Mouse (Mus musculus) kidney, adult 2 months (tissue): ENCODE results near the gene Olfr1348. TPM values are rescaled to one million over a fixed set of nuclear protein-coding genes. Genes with fewer than 3 reads are reported as not detected.

Experiments
- DNase-seq: peaks from one replicate; pipeline ENCODE4 v3.0.0; 2021
- H3K27ac ChIP-seq: fragments of 200-500 bp; 2 replicates; pipeline ENCODE4 v1.5.1; 2012; ENCODE audit warnings: low read depth, low read length, control low read depth, inconsistent platforms; ENCODE audit not compliant: insufficient read depth
- H3K27me3 ChIP-seq: fragments of 200-500 bp; replicated peaks from 2 replicates; pipeline ENCODE4 v1.6.1; 2012; ENCODE audit warnings: mild to moderate bottlenecking, moderate library complexity, low read length, inconsistent platforms; ENCODE audit not compliant: control insufficient read depth, insufficient read depth
- H3K36me3 ChIP-seq: fragments of 200-500 bp; 2 replicates; pipeline ENCODE4 v1.6.1; 2012; ENCODE audit warnings: mild to moderate bottlenecking, moderate library complexity, low read length, inconsistent platforms; ENCODE audit not compliant: control insufficient read depth, insufficient read depth
- H3K4me1 ChIP-seq: fragments of 200-500 bp; 2 replicates; pipeline ENCODE4 v1.6.1; 2011; ENCODE audit warnings: low read length; ENCODE audit not compliant: control insufficient read depth, insufficient read depth
- H3K4me3 ChIP-seq: fragments of 200-500 bp; 2 replicates; pipeline ENCODE4 v1.5.1; 2011; ENCODE audit warnings: mild to moderate bottlenecking, low read depth, low read length, control low read depth; ENCODE audit not compliant: insufficient read depth
- CTCF ChIP-seq: fragments of 200-500 bp; conservative IDR thresholded peaks from 2 replicates; pipeline ENCODE4 v1.5.1; 2011; ENCODE audit warnings: low read depth, mild to moderate bottlenecking, control low read depth, low read length, moderate library complexity, mixed read lengths; ENCODE audit not compliant: insufficient read depth, insufficient read length
- POLR2A ChIP-seq: fragments of 200-500 bp; IDR thresholded peaks from one replicate; pipeline ENCODE4 v1.6.1; 2011; ENCODE audit warnings: low read depth, low read length, control low read depth
- WGBS: fragments of 180-500 bp; shearing (Covaris S2); methylation state at CpG from one replicate; pipeline ENCODE4 v1.1.7; 2018; 5-methylcytosine and 5-hydroxymethylcytosine counted together
- polyA plus RNA-seq: library from polyadenylated mRNA; depleted of rRNA; stranded (reverse); fragments of >200 nt; gene quantifications from 2 replicates; pipeline ENCODE4 v1.2.3, GENCODE M21; 2012; rRNA removed

Gene Olfr1348
- polyA plus RNA-seq, 1 experiment = not detected

GRCm38 (mm10) chr7:6466951-6467350 is 41.6 kb downstream of the Olfr1348 start, which contains the start of gene Olfr1346:
Gene Olfr1346 (plus strand): TSS chr7:6467101.
- no peak within 1 kb of the TSS for H3K4me3 ChIP-seq
- H3K36me3 ChIP-seq = no peaks in the 10 kb centered on the region
- DNase-seq = no peak
- H3K27ac ChIP-seq = no peak within 1 kb of the TSS
- no peak for TF ChIP-seq CTCF
- no peaks in the 10 kb centered on the region for H3K4me1 ChIP-seq
- H3K27me3 ChIP-seq = no peaks in the 10 kb centered on the region

GRCm38 (mm10) chr7:6456399-6456798 is 52.1 kb downstream of the Olfr1348 start:
- TF ChIP-seq POLR2A = no peak
- TF ChIP-seq CTCF = no peak
- H3K27me3 ChIP-seq = no peaks in the 10 kb centered on the region
- H3K27ac ChIP-seq = no peak overlapping the region
- no peak overlapping the region for H3K4me3 ChIP-seq
- 42% methylated on average over 3 of the region's 3 CpGs for WGBS
- no peaks in the 10 kb centered on the region for H3K36me3 ChIP-seq
- no peak for DNase-seq
- no peaks in the 10 kb centered on the region for H3K4me1 ChIP-seq

GRCm38 (mm10) chr7:6455868-6456267 is 52.7 kb downstream of the Olfr1348 start, which contains the start of gene Olfr1336:
Gene Olfr1336 (plus strand): TSS chr7:6456168.
- H3K36me3 ChIP-seq = no peaks in the 10 kb centered on the region
- no peak within 1 kb of the TSS for H3K27ac ChIP-seq
- DNase-seq = no peak
- no peak for TF ChIP-seq CTCF
- no peak for TF ChIP-seq POLR2A
- no peak within 1 kb of the TSS for H3K4me3 ChIP-seq
- H3K27me3 ChIP-seq = no peaks in the 10 kb centered on the region
- no peaks in the 10 kb centered on the region for H3K4me1 ChIP-seq

Other genes starting within 250 kb of the Olfr1348 start
- 0.75 and 0.95 TPM in 2 replicates for gene Zfp667, start 222.2 kb downstream of the Olfr1348 start, polyA plus RNA-seq
- gene Zfp583, start 177.5 kb downstream of the Olfr1348 start, polyA plus RNA-seq = 0.36 and 0.45 TPM in 2 replicates
- gene Gm3854, start 165.0 kb downstream of the Olfr1348 start, polyA plus RNA-seq = 0.19 and 0.28 TPM in 2 replicates
- 0.45 and 0.46 TPM in 2 replicates for gene Zfp78, start 145.5 kb downstream of the Olfr1348 start, polyA plus RNA-seq
- 2.0 TPM in 2 replicates for gene Zfp28, start 125.5 kb downstream of the Olfr1348 start, polyA plus RNA-seq
- gene Smim17, start 110.0 kb downstream of the Olfr1348 start, polyA plus RNA-seq = 0.03 TPM in 1 of 2 replicates, not detected in the other
- not detected in 2 replicates for gene Gm20715, start 98.5 kb downstream of the Olfr1348 start, polyA plus RNA-seq
- not detected in 2 replicates for gene Olfr1344, start 70.1 kb downstream of the Olfr1348 start, polyA plus RNA-seq
- not detected in 2 replicates for gene Olfr1336, start 52.6 kb downstream of the Olfr1348 start, polyA plus RNA-seq
- not detected in 2 replicates for gene Olfr1346, start 41.6 kb downstream of the Olfr1348 start, polyA plus RNA-seq
- not detected in 2 replicates for gene Olfr5, start 21.8 kb downstream of the Olfr1348 start, polyA plus RNA-seq
- not detected in 2 replicates for gene Olfr1347, start 9.0 kb downstream of the Olfr1348 start, polyA plus RNA-seq
- not detected in 2 replicates for gene Olfr1349, start 14.2 kb upstream of the Olfr1348 start, polyA plus RNA-seq
- gene Olfr1350, start 56.1 kb upstream of the Olfr1348 start, polyA plus RNA-seq = not detected in 2 replicates
- gene Zim1, start 187.7 kb upstream of the Olfr1348 start, polyA plus RNA-seq = 0.53 and 1.2 TPM in 2 replicates
- 5.6 and 5.7 TPM in 2 replicates for gene Peg3, start 221.7 kb upstream of the Olfr1348 start, polyA plus RNA-seq
- 0.10 and 0.17 TPM in 2 replicates for gene Usp29, start 221.8 kb upstream of the Olfr1348 start, polyA plus RNA-seq